Mouse (Mus musculus): ENCODE data around the gene Vmn2r59. TPM values are rescaled to one million over a fixed set of nuclear protein-coding genes. Genes with fewer than 3 reads are reported as not detected.

Vmn2r59 gene
- not detected in 2 replicates for polyA plus RNA-seq (2021; fragmentation: Nextera tagmentation)
- long read RNA-seq, experiment 1: 0 reads
- long read RNA-seq, experiment 2: 0 reads

DNA sequence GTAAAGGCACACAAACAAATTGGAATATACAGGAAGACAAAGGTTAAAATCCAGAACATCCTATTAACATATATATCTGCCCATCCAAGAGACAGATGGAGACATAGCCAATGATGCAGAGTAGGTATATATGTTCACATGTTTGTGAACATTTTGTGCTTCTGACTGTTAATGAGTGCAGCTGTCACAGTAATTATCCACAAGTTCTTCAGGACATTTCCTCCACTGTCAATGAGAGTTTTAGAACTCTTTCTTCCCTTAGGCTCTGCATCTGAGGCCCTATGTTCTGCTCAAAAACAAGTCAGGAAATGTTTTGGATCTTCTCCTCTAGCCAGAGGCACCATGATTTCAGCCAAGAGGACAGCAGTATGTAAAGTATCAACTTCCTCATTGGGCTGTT lies at the start of gene Vmn2r59:
TSS of gene Vmn2r59 (minus strand) at position 101 of the 400 bp plus-strand sequence.

DNA sequence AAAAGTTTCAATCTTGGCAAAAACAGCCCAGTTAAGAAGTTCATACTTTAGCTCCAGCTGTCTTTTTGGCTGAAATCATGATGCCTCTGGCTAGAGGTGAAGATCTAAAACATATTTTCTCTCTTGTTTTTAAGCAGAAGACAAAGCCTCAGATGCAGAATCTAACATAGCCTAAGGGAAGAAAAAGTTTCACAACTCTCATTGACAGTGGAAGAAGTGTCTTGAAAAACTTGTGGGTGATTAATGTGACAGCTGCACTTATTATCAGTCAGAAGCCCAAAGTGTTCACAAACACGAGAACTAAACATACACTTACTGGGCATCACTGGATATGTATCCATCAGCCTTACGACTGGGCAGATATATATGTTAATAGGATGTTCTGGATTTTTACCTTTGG lies 48.6 kb upstream of the Vmn2r59 start, which contains the start of gene Vmn2r60:
TSS of gene Vmn2r60 (plus strand) at position 301 of the 400 bp plus-strand sequence.

Other genes with a start within 250 kb of the Vmn2r59 start
- gene Vmn2r58, start 186.3 kb downstream of the Vmn2r59 start, polyA plus RNA-seq (2021; fragmentation: Nextera tagmentation): not detected in 2 replicates
- gene Vmn2r60, start 48.7 kb upstream of the Vmn2r59 start, polyA plus RNA-seq (2021; fragmentation: Nextera tagmentation): 0.01 TPM in 1 of 2 replicates, not detected in the other
- gene Vmn2r61, start 201.0 kb upstream of the Vmn2r59 start, polyA plus RNA-seq (2021; fragmentation: Nextera tagmentation): not detected in 2 replicates